Mouse (Mus musculus): ENCODE results near the gene Isoc2b. TPM values are rescaled to one million over a fixed set of nuclear protein-coding genes. Genes with fewer than 3 reads are reported as not detected.
"Not testable (repeated sequence)": the region's sequence is repeated elsewhere in the genome, so short reads cannot be mapped to it uniquely, and the experiment has no call there.

The Isoc2b gene
- polyA plus RNA-seq, 1 experiment from 2014 or later: 17.5 TPM

DNA sequence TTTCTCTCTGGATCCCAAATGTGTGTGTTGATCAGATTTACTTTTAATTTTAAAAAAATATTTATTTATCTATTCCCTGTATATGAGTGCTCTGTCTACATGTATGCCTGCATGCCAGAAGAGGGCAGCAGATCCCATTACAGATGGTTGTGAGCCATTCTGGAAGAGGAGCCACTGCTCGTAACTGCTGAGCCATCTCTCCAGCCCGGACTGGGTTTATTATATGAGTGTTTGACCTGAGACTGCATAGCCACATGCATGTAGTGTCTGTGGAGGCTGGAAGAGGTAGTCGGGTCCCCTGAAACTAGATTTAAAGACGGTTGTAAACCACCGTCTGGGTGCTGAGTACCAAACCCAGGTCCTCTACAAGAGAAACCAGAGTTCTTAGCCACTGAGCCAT lies 5.0 kb downstream of the Isoc2b start:
- 0 out of 2 replicates have a peak, but pooled peaks have one; percentile 25 for ATAC-seq (ENCODE audit: low FRiP score, low TSS enrichment)
- Histone ChIP-seq H3K4me3 (ENCODE audit: low read depth, low read length) (peak overlapping the region; percentile 59; the same call in 1 of the 2 replicates), H3K9ac (ENCODE audit: low read length) (no peak overlapping the region), H3K36me3 (ENCODE audit: control insufficient read depth, insufficient read depth, low read length) (no peaks in the 10 kb centered on the region), H3K4me1 (replicated peaks; ENCODE audit: control insufficient read depth, insufficient read depth) (0 out of 2 replicates have a peak, but pooled peaks cover 5% of the 10 kb centered on the region), H3K27ac (replicated peaks) (no peak overlapping the region), H3K4me2 (replicated peaks; ENCODE audit: low read depth) (peak overlapping the region; percentile 74; the same call in 1 of the 2 replicates), H3K9me3 (ENCODE audit: control insufficient read depth, low read length) (no peaks in the 10 kb centered on the region), H3K27me3 (ENCODE audit: control insufficient read depth, insufficient read depth, low read length) (no peaks in the 10 kb centered on the region)
- WGBS: 74% methylated on average over 5 of the region's 5 CpGs
- TF ChIP-seq EP300 (optimal IDR thresholded peaks at IDR 0.05): no peak
- peak; percentile 75 for TF ChIP-seq CTCF (IDR thresholded peaks at IDR 0.05; ENCODE audit: low read depth)
- DNase-seq (ENCODE audit: low spot score): peak; percentile 61

- WGBS: 72% methylated on average over 5 of the region's 5 CpGs
- DNase-seq (ENCODE audit: low spot score) (no peak), ATAC-seq (ENCODE audit: low FRiP score, low TSS enrichment) (no peak)
- no peak for TF ChIP-seq CTCF (IDR thresholded peaks at IDR 0.05; ENCODE audit: low read depth)
- TF ChIP-seq EP300 (optimal IDR thresholded peaks at IDR 0.05): no peak
- Histone ChIP-seq H3K27ac (replicated peaks) (no peak overlapping the region), H3K36me3 (ENCODE audit: control insufficient read depth, insufficient read depth, low read length) (no peaks in the 10 kb centered on the region), H3K9ac (ENCODE audit: low read length) (no peak overlapping the region), H3K4me2 (replicated peaks; ENCODE audit: low read depth) (no peak overlapping the region), H3K27me3 (ENCODE audit: control insufficient read depth, insufficient read depth, low read length) (no peaks in the 10 kb centered on the region), H3K4me1 (replicated peaks; ENCODE audit: control insufficient read depth, insufficient read depth) (0 out of 2 replicates have a peak, but pooled peaks cover 5% of the 10 kb centered on the region), H3K9me3 (ENCODE audit: control insufficient read depth, low read length) (no peaks in the 10 kb centered on the region), H3K4me3 (ENCODE audit: low read depth, low read length) (no peak overlapping the region)
These were observed 5.8 kb downstream of the Isoc2b start for GRCm38 (mm10) chr7:4864130-4864845.

- Histone ChIP-seq H3K4me2 (replicated peaks; ENCODE audit: low read depth) (no peak overlapping the region), H3K9ac (ENCODE audit: low read length) (no peak overlapping the region), H3K36me3 (ENCODE audit: control insufficient read depth, insufficient read depth, low read length) (no peaks in the 10 kb centered on the region), H3K27me3 (ENCODE audit: control insufficient read depth, insufficient read depth, low read length) (no peaks in the 10 kb centered on the region), H3K27ac (replicated peaks) (no peak overlapping the region), H3K4me1 (replicated peaks; ENCODE audit: control insufficient read depth, insufficient read depth) (0 out of 2 replicates have a peak, but pooled peaks cover 5% of the 10 kb centered on the region), H3K9me3 (ENCODE audit: control insufficient read depth, low read length) (no peaks in the 10 kb centered on the region), H3K4me3 (ENCODE audit: low read depth, low read length) (no peak overlapping the region)
- TF ChIP-seq CTCF (IDR thresholded peaks at IDR 0.05; ENCODE audit: low read depth) (no peak), EP300 (optimal IDR thresholded peaks at IDR 0.05) (no peak)
- 71% methylated on average over 7 of the region's 7 CpGs for WGBS
- ATAC-seq (ENCODE audit: low FRiP score, low TSS enrichment): no peak
- no peak for DNase-seq (ENCODE audit: low spot score)
These were observed 6.4 kb downstream of the Isoc2b start for GRCm38 (mm10) chr7:4863541-4864080.

DNA sequence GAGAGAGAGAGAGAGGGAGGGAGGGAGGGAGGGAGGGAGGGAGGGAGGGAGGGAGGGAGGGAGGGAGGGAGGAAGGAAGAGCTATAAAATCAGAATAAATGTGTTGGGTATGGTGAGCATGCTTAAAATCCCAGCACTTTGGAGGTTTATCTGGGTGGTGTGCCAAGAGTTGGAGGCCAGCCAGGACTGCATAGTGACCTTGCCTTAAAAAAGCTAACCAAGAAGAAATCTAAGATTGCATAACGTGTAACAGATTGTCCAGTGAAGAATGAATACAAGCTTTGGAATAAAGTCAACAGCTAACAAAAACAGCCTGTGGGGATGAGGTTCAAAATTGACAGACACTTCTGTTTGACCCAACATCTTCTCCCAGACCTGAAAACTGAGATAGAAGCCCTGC lies 7.0 kb downstream of the Isoc2b start:
- no peaks in the 10 kb centered on the region for H3K9me3 ChIP-seq (ENCODE audit: control insufficient read depth, low read length)
- H3K36me3 ChIP-seq (ENCODE audit: control insufficient read depth, insufficient read depth, low read length): no peaks in the 10 kb centered on the region
- no peak for TF ChIP-seq EP300 (optimal IDR thresholded peaks at IDR 0.05)
- no peak for TF ChIP-seq CTCF (IDR thresholded peaks at IDR 0.05; ENCODE audit: low read depth)
- WGBS: 5% methylated on average over 1 of the region's 1 CpGs
- no peak overlapping the region for H3K27ac ChIP-seq (replicated peaks)
- no peak for ATAC-seq (ENCODE audit: low FRiP score, low TSS enrichment)
- no peaks in the 10 kb centered on the region for H3K27me3 ChIP-seq (ENCODE audit: control insufficient read depth, insufficient read depth, low read length)
- no peak overlapping the region for H3K9ac ChIP-seq (ENCODE audit: low read length)
- H3K4me3 ChIP-seq (ENCODE audit: low read depth, low read length): no peak overlapping the region
- H3K4me2 ChIP-seq (replicated peaks; ENCODE audit: low read depth): no peak overlapping the region
- peak; percentile 58 for DNase-seq (ENCODE audit: low spot score)
- 0 out of 2 replicates have a peak, but pooled peaks cover 5% of the 10 kb centered on the region for H3K4me1 ChIP-seq (replicated peaks; ENCODE audit: control insufficient read depth, insufficient read depth)

GRCm38 (mm10) chr7:4860926-4861325 lies 9.1 kb downstream of the Isoc2b start:
- H3K9me3 ChIP-seq (ENCODE audit: control insufficient read depth, low read length); DNase-seq (ENCODE audit: low spot score); H3K4me3 ChIP-seq (ENCODE audit: low read depth, low read length); H3K36me3 ChIP-seq (ENCODE audit: control insufficient read depth, insufficient read depth, low read length); H3K27me3 ChIP-seq (ENCODE audit: control insufficient read depth, insufficient read depth, low read length); ATAC-seq (ENCODE audit: low FRiP score, low TSS enrichment); H3K4me2 ChIP-seq (replicated peaks; ENCODE audit: low read depth); H3K9ac ChIP-seq (ENCODE audit: low read length); H3K27ac ChIP-seq (replicated peaks); H3K4me1 ChIP-seq (replicated peaks; ENCODE audit: control insufficient read depth, insufficient read depth): not testable (repeated sequence)
- WGBS: 68% methylated on average over 3 of the region's 3 CpGs

DNA sequence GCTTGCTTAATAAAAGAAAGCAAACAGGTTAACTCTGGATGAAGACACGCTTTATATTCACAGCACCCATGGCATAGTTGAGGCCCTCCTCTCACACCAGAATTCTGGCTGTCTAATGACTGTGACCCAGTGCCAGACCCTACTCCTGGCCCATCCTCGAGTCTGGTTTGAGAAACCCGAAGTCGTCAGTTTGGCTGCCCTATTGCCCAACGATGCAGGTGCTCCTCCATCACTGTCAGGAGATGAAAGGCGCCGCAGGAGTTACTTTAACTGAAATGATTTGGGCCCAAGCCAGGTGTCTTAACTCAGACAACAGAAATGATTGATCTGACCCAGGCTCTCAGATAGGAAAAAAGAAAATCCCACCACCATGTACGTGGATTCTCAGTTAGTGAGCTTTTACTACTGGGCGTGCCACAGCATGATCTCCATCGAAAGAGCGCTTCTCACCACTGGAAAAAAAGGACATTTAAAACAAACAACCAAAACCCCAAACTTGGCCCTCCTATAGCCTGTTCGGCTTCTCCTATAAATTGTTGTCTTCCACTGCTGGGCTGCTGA lies 10.6 kb downstream of the Isoc2b start:
- WGBS: 34% methylated on average over 12 of the region's 12 CpGs
- Histone ChIP-seq H3K27me3 (ENCODE audit: control insufficient read depth, insufficient read depth, low read length) (no peaks in the 10 kb centered on the region), H3K4me1 (replicated peaks; ENCODE audit: control insufficient read depth, insufficient read depth) (no peaks in the 10 kb centered on the region), H3K9ac (ENCODE audit: low read length) (no peak overlapping the region), H3K4me2 (replicated peaks; ENCODE audit: low read depth) (no peak overlapping the region), H3K27ac (replicated peaks) (no peak overlapping the region), H3K4me3 (ENCODE audit: low read depth, low read length) (no peak overlapping the region), H3K9me3 (ENCODE audit: control insufficient read depth, low read length) (no peaks in the 10 kb centered on the region), H3K36me3 (ENCODE audit: control insufficient read depth, insufficient read depth, low read length) (no peaks in the 10 kb centered on the region)
- no peak for TF ChIP-seq CTCF (IDR thresholded peaks at IDR 0.05; ENCODE audit: low read depth)
- no peak for TF ChIP-seq EP300 (optimal IDR thresholded peaks at IDR 0.05)
- ATAC-seq (ENCODE audit: low FRiP score, low TSS enrichment): no peak
- no peak for DNase-seq (ENCODE audit: low spot score)

Data from stomach, postnatal 0 days (tissue).